Mouse (Mus musculus) cerebellum, postnatal 14 days (tissue): ENCODE measurements around the gene Ndrg4.
A peak's percentile ranks its signal among the peaks of the same experiment; 100 is the strongest.
"Not testable (repeated sequence)": the region's sequence is repeated elsewhere in the genome, so short reads cannot be mapped to it uniquely, and the experiment has no call there.

Experiments used
- DNase-seq, 2 experiments: peaks; one replicate each; pipeline ENCODE4 v3.0.0; 2021; ENCODE audit warnings: mixed read lengths in 2 of 2

Gene Ndrg4

DNA sequence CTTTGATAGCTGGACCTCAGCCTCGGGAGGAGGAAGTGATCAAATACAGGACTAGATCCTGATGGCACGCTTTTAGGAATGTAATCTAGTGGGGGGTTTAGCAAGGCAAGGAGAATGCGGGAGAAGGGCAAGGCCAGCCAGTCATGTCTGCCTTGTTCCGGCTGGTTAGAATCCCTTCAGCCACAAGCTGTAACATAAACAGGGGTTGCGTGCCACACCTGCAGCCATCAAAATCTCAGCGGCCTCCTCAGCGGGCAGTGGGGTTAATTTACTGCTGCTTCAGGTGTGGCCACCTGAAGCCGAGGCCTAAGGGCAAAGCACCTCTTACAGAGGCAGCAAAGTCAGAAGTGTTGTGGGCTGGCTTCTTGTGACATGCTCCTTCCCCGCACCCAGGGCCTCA is at the start of gene Ndrg4:
Gene Ndrg4, plus strand, starts transcription at position 350 of the 400 bp plus-strand sequence.
- DNase-seq, result no peak

DNA sequence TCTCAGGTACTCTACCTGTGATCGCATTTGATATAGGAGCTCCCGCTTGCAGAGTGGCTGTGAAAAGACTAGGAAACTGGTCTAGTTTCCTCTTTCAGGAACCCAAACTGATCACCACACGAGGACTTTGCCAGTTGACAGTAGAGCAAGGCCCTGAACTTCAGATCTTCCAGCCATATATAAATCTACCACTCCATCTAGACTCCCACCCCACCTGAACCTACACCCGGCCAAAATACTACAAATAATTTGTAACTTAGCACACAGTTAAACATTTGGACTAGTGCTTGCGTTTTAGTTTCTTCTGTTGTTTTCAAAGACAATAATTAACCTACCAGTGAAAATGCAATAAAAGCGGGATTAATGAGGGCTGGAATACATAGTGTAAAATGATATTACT is 43.9 kb upstream of the Ndrg4 start:
- peak; percentile 3 to 8 for DNase-seq

DNA sequence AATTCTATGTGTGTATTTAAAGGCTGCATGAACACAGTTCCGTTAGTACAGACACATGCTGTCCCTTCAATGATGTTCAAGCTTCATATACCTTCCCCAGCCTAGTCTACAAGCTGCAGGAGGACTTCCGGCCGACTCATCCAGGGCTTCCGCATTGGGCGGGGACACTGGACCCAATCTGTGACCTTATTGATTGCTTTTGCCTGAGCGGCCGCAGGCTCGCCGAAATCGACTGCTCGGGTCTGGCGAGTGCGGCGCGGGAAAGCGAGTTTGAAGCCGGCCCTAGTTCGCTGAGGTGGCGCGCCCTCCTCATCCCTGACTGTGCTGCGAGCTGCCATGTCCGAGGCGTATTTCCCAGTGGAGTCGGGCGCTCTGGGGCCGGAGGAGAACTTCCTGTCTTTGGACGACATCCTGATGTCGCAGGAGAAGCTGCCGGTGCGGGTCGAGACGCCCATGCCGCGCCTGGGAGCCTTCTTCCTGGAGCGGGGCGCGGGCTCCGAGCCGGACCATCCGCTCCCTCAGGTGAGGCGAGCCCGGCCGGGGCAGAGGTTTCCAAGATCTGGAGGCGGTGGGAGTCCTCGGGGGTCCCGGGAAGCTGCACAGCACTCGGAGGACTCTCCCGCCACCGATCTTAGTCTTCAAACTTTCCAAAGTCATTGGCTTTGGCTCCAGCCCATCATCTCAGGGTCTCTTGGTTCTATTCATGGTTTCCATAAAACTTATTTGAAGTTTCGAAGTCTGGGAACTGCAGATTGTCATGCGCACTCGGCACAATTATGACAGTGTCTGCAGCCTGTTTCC is 43.3 kb upstream of the Ndrg4 start, which contains the start of gene Gins3:
Gene Gins3, plus strand, starts transcription at position 192 of the 801 bp plus-strand sequence.
- peak; percentile 93 to 95 for DNase-seq

DNA sequence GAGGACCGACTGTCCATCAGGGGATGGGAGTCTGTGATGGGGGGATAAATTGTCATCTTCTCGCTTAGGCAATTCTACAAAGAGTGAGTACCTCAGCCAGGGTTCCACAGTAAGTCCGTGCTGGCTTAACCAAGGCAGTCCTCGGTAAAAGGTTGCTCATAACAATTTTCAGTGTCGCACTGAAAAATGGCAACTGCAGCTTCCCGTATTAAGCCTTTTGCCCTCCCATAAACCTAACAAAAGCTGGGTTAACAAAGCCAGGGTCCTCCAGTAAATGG is 42.8 kb upstream of the Ndrg4 start:
- DNase-seq, result no peak

DNA sequence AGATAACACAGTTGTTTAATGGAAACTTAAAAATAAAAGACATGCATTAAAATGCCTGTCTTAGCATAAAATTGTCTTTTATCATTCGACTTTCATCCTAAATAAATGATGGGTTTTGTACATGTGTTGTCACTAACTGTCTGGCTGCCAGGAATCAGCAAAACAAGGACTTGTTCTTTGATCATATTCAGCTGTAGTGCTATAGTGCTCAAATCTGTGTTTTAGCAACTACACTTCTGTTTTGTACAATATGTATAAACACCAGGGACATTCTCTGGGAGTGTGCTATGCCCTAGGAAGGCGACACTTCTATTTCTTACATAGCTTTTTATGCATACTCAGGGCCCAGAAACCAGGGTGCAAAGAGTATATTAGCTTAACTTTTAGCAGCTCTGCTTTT is 31.8 kb upstream of the Ndrg4 start:
- DNase-seq, result no peak

DNA sequence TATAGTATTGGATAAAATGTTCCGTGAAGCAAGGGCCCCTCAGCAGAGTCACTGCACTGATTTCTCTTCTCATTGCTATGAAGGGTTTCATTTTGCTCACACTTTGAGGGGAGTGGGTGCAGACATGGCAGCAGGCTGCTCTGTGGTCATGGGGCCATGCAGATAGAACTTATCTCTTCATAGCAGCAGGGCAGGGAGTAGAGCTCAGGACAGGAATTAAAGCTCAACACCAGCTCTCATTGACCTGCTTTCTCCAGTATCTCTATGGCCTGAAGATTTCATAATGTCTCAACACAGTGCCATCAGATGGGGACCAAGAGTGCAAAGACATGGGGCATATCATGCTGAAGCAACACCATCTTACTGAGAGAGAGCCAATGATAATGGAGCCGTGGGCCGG is 28.5 kb upstream of the Ndrg4 start:
- DNase-seq, result no peak

DNA sequence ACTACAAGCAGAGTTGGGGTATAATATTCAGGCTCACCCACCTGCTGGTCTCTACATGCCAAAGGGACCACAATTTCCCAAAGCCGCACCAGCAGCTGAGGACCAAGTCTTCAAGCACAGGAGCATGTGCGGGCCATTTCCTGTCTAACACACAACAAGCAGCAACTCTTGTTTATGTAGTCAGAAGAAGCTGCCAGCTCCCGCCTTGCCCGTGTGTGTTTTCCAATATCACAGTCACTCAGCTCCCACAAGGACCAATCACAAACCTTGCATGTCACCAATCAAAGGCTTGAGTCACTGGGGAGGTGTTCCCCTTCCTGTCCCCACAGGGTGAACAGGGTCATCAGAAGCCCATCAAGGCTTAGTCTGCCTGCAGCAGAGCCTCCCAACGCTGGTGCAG is 23.4 kb upstream of the Ndrg4 start:
- no peak for DNase-seq

DNA sequence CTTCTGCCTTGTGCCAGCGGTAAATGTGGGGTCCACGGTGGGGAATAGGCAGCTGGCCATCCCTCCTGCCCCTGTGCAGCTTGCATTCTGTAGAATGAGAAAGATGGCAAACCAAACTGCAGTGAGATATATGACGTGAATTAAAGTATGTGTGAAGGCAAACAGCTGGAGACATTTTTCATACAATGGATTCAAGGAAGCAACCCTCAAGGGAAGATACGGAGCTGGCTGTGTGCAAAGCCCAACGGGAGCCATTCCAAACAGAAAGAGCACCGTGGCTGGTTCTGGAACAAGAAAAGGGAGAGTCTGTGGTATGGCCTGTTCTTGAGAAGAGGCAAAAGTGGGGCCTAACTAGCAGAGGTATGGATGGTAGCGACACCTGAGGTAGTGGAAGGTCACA is 20.9 kb upstream of the Ndrg4 start:
- DNase-seq, result no peak

DNA sequence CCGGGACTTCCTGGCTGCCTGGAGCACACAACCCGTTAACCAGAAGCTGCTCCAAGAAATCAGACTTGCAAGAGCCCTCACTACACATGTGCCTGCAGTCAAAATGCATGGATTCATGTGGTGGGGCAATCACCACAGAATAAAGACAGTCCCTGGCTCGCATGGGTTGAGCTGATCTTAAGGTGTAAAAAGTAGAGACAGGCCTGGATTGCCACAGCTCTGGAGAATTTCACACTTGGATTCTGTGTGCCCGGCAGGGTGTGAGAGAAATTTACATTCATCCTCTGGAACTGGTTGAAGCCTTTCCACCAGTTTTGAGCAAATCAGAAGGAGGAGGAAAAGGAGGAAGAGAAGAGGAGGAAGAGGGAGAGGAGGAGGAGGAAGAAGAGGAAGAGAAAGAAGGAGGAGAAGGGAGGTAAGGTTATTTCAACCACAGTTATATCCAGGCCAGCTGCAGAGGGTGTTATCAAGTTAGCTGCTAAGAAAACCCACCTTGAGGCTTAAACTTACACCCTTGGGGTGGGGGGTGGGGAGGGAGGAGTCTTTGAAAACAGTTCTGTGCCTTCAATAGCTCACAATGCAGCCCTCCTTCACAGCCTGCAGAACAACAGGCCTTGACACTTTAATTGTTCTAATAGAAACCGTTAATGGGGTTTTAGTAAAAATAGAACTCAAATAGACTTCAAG is 20.3 kb upstream of the Ndrg4 start:
- DNase-seq, result no peak

DNA sequence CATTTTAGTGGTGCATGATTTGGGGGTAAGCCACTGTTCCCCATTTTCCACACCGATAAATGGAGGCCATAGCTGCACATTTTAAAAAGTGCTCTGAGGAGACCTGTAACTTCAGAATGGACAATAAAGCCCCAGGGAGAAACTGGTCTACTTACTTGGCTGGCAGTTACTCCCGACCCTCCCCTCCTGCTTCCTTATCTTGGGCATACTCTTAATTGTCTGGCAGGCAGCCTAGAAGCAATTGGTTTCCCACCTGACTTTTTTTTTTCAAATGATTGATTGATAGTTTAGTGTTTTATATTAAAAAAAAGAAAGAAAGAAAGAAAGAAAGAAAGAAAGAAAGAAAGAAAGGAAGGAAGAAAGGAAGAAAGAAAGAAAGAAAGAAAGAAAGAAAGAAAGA is 19.3 kb upstream of the Ndrg4 start:
- no peak for DNase-seq

DNA sequence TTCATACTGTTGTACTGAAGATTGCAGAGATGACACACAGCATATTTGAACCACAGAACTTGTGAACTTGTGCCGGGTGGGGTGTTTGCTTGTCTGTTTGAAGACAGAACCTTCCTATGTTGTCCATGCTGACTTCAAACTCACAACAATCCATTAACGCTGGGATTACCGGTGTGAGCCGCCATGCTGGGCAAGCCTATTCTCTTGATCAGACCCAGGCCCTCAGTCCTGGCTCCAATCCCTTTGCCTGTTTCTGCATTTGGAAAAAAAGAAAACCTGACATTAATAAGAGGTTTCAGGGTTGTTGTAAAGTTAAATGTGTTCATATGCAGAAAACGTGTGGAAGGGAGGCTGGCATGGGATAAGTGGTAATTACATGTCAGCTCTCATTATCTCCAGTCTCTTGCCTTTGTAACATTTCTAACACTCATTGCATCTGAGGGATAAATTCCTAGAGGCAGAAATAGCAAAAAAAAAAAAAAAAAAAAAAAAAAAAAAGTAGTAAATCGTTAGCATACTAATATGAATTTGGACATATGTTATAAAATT is 16.4 kb upstream of the Ndrg4 start:
- DNase-seq, result no peak

DNA sequence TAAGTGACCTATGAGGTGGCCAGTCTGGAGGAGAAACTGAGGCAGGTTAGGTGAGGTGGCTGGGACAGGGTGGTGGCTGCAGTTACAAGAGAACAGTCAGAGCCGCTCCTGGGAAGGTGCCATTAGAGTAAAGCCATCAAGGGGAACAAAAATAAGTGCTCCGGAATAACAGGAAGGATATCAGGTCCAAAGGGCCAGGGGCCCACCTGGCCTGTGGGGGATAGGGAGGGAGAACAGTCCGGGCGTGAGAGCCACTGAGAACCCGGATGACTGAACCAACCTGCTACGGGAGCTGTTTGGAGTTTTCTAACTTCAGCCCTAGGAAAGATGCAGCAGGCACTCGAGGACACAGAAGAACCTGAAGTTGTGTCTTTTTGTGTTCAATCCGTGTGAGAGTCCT is 15.7 kb upstream of the Ndrg4 start:
- no peak for DNase-seq

DNA sequence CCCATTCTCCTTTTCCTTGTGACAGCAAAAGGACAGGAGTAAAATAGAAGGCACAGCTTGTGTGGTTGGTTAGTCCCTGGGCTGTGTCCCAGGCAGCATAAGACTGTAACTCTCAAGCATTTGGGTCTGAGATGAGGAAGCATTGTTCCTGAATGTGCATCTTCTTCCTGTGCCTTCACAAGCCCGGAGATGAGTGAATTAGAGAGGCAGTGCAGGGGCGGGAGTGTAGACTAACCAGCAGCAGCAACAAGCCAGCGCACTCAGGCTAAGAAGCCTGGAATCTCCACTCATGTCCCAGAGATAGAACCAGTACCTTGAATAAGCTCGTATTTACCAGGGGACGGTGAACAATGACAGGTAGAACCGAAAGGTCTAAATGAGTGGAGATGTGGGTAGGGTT is 15.2 kb upstream of the Ndrg4 start:
- DNase-seq, result no peak

DNA sequence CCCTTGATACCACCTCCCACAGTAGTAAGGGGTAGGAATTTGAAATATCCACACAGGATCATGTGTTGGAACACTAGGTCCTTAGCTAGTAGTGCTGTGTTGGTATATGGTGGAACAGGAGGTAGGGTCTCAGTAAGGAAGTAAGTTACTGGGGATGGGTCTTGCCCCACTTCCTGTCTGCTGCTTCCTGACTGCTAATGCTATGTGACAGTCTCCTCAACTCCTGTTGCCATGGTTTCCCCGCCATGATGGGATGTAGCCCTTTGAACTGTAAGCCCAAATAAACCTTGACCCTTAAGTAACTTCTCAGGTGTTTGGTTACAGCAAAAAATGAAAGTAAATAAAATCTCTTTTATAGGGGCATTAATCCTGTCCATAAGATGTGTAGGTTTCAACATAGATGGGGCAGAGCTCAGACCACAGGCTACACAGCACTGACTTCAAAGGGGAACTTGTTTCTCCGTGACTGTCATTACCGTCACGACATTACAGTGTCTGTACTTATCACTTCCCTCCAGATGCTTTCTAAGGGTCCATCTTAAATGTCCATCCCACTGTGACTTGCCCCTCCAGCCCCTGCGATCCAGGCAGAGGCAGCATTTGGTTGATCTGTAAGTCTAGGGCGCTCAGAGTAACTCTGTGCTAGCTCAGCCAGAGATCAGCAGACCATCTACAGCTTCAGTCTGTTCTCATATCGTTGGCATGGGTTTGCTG is 13.7 kb upstream of the Ndrg4 start:
- DNase-seq, result no peak

DNA sequence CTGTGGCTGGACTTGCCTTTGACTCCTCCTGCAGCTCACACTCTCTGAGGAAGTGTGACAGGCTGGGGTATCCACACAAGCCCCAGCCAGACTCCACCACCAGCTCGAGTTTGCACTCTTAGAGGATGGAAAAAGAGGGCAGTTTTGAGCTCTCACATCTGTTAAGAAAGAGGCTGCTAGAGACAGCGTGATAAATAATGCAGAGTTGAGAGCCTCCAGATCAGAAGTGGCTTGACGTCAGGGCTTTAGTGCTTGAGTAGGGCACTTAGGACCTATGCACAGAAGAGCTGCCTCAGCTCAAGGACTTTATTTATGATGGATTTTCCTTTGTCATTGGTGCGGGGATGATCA is 13.2 kb upstream of the Ndrg4 start:
- no peak for DNase-seq

DNA sequence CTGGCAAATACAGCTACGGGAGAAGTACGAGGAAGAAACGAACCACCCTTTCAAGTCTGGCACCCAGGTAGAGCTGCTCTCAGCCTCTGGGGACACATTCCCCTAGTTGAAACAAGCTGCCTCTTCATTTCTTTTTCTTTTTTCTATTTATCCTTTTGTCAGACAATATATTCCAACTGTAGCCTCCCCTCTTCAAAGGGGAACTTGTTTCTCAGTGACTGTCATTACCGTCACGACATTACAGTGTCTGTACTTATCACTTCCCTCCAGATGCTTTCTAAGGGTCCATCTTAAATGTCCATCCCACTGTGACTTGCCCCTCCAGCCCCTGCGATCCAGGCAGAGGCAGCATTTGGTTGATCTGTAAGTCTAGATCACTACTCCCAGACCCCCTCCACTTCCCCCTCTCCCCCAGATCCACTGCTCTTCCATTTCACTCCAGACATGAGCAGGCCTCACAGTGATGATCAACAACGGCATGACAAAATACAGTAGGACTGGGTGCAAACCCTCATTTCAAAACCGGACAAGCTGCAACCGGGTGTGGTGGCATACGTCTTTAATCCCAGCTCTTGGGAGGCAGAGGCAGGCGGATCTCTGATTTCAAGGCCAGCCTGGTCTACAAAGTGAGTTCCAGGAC is 10.8 kb upstream of the Ndrg4 start:
- DNase-seq, result not testable (repeated sequence)

DNA sequence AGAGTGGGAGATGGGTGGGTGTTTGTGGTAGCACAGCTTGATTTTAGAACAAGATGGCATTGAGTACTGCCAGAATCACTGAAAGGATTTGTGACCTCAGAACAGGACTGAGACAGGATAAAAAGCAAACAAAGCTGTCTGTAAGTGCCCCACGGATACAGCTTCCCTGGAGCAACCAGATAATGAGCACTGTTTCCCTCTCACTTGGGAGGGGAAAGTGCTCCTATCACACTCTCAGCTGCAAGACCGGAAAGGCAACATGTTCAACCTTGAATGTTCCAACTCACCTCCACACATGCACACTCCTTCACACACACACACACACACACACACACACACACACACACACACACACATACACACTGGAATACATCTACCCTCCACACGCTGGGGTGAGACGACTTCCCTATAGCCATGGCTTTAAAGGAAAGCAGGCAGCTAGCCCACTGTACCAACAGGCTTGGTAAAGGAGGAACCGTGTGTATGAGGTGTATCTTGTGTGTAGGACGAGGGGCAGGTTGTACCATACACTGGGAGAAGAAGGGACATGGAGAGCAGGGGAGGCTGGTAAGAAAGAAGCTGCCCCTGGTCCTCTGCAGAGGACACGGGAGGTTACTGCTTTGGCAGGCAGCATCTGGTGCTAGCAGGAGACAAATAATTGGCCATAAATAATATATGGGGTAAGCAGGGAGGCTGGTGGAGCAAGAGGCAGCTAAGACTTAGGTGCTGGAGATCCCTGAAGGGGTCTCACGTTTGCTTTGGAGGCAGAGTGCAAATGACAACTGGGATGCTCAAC is 8.4 kb upstream of the Ndrg4 start:
- DNase-seq, result no peak

DNA sequence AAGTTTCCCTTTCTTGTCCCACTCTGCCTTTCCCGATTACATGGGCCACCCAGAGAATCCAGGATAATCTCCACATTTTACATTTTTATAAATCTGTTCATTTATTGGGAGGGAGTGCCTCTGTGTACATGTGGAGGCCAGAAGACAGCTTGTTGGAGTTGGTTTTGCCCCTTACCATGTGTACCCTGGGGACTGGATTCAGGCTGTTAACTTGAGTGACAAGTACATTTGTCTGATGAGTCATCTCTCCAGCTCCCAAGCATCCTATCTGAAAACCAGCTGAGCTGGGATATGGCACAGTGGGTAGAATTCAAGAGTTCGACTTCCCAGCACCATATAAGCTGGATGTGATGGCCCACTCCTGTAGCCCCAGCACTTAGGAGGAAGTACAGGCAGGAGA is 6.8 kb upstream of the Ndrg4 start:
- DNase-seq, result no peak

DNA sequence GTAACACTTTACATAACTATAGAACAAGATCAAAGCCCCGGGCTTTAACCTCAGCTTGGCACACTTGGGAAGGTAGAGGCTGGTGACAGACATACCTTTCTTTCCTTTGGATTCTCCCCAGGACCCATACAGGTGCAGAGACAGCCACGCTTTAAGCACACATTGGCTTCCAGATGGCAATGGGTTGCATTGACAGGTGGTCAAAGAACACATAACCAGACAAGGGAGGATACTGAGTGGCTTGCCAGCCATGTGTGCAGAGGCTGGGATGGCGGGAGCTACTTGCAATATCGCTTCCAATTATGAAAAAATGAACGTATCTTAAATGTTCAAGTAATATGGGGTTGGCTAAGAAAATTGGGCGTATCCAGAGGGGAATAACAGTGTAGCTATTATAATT is 4.9 kb upstream of the Ndrg4 start:
- no peak for DNase-seq

DNA sequence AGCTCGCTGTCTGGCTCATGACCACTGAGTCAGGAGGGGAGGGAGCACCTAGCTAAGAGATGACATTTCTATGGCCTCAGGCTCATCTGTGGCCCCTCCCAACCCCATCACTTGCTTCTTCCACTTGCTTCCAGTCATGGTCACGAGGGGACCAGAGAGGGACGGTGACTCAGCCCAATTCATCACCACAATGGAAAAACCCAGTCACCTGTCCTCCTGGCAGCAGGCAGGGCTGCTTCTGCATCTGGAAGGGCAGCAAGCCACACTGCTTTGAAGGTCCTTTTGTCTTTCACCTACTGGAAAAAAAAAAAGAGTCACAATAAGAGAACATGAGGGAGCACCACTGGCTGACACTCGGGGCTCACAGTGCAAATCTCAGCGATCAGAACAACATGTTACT is 4.0 kb upstream of the Ndrg4 start:
- DNase-seq, result no peak

DNA sequence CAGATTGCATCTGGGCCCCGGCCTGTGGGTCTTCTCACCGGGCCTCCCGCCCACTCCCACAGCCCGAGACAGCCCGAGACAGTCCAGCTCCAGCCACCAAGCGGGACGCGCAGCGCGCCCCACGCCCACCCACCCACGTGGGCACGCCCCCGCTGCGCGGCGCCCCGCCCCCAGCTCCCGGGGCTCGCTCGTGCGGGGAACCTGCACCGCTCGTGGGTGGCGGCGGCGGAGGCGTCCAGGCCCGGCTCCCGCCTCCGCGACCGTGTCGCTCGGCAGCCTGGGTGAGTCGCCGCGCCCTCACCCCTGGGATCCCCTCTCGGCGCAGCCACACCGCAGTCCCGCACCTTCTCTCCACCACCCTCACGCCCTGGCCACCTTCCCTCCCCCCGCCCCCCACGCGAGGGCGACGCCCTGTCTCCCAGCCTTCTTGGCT is 827 bp downstream of the Ndrg4 start:
- peak in 1 of 2 experiments; percentile 24 for DNase-seq

DNA sequence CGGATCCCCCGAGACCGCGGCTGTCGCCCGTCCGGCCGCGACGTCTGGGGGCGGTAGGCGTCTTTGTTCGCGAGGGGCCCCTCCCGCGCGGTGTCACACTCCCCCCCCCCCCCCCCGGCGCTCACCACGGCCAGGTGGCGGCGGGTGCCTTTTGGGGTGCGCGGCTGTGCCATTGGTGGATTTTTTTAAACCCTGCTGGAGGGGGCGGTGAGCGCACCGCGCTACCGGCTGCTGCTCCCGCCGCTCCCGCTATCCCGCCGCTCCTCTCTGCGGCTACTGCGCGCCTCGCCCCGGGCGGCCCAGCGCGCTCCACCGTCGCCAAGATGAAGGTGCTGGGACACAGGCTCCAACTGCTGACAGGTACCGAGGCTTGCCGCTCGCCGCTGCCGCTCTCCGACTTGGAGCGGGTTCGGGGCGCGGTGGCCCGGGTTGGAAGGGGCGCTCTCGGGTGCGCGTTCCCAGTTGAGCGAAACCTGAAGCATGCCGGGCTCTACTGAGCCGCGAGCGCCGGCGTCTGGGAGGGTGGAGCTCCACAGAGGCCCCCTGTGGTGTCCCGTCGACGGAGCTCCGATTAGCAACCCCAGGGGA is 1.3 kb downstream of the Ndrg4 start:
- peak; percentile 35 to 49 for DNase-seq
